Mouse (Mus musculus) embryonic facial prominence, embryonic 14.5 days (tissue): ENCODE results near the gene Gm42878. TPM values are rescaled to one million over a fixed set of nuclear protein-coding genes. Genes with fewer than 3 reads are reported as not detected.

Source experiments
- ATAC-seq: fragments of 200-750 bp; cut with Nextera tagmentation; 2 replicates; pipeline ENCODE4 v1.8.0; 2017; ENCODE audit warnings: low read depth, moderate number of reproducible peaks, moderate TSS enrichment
- DNase-seq: peaks from one replicate; pipeline ENCODE4 v3.0.0-alpha.2; 2015; ENCODE audit warnings: low spot score
- H3K27ac ChIP-seq: fragments of 300-500 bp; sonication (generic); replicated peaks from 2 replicates; pipeline ENCODE4 v1.5.1; 2014; ENCODE audit warnings: low read depth, mild to moderate bottlenecking, low read length, moderate library complexity
- H3K27me3 ChIP-seq: fragments of 300-500 bp; sonication (generic); replicated peaks from 2 replicates; pipeline ENCODE4 v1.6.1; 2014; ENCODE audit warnings: low read length; ENCODE audit not compliant: control insufficient read depth, insufficient read depth
- H3K36me3 ChIP-seq: fragments of 300-500 bp; sonication (generic); 2 replicates; pipeline ENCODE4 v1.6.1; 2014; ENCODE audit warnings: low read length, mixed read lengths; ENCODE audit not compliant: control insufficient read depth, insufficient read depth
- H3K4me1 ChIP-seq: fragments of 300-500 bp; sonication (generic); 2 replicates; pipeline ENCODE4 v1.6.1; 2014; ENCODE audit warnings: antibody characterized with exemption, low read length; ENCODE audit not compliant: control insufficient read depth, insufficient read depth
- H3K4me2 ChIP-seq: fragments of 300-500 bp; sonication (generic); 2 replicates; pipeline ENCODE4 v1.6.1; 2014; ENCODE audit warnings: low read depth, mild to moderate bottlenecking, low read length, moderate library complexity, mixed read lengths
- H3K4me3 ChIP-seq: fragments of 300-500 bp; sonication (generic); 2 replicates; pipeline ENCODE4 v1.5.1; 2014; ENCODE audit warnings: low read depth, mild to moderate bottlenecking, low read length
- H3K9ac ChIP-seq: fragments of 300-500 bp; sonication (generic); 2 replicates; pipeline ENCODE4 v1.6.1; 2014; ENCODE audit warnings: low read depth, mild to moderate bottlenecking, low read length, moderate library complexity, mixed read lengths
- H3K9me3 ChIP-seq: fragments of 300-500 bp; sonication (generic); 2 replicates; pipeline ENCODE4 v1.6.1; 2016; ENCODE audit warnings: low read length; ENCODE audit not compliant: control insufficient read depth
- WGBS: fragments of 180-500 bp; shearing (Covaris S2); extraction: QIAGEN DNeasy Blood & Tissue Kit; methylation state at CpG from one replicate; pipeline ENCODE4 v1.1.7; 2014; 5-methylcytosine and 5-hydroxymethylcytosine counted together
- polyA plus RNA-seq: library from polyadenylated mRNA; unstranded; fragments of >200 nt; fragmentation: Nextera tagmentation; extraction: Ambion mirVana; gene quantifications from 2 replicates; pipeline ENCODE4 v1.2.1, GENCODE M21; 2014

Gene Gm42878
- polyA plus RNA-seq, 1 experiment from 2014 or later, result not detected

GRCm38 (mm10) chr5:121570787-121571186, 25.5 kb upstream of the Gm42878 start:
- Histone ChIP-seq H3K4me1 (no peaks in the 10 kb centered on the region), H3K36me3 (peaks cover 61% of the 10 kb centered on the region), H3K27ac (no peak overlapping the region), H3K9me3 (no peaks in the 10 kb centered on the region), H3K9ac (no peak overlapping the region), H3K4me2 (no peak overlapping the region), H3K4me3 (no peak overlapping the region), H3K27me3 (no peaks in the 10 kb centered on the region)
- WGBS, result 77% methylated on average over 1 of the region's 1 CpGs
- ATAC-seq (no peak), DNase-seq (no peak)

GRCm38 (mm10) chr5:121569881-121570420, 24.7 kb upstream of the Gm42878 start:
- Histone ChIP-seq H3K36me3 (peaks cover 52% of the 10 kb centered on the region), H3K9me3 (no peaks in the 10 kb centered on the region), H3K27ac (no peak overlapping the region), H3K9ac (no peak overlapping the region), H3K4me1 (no peaks in the 10 kb centered on the region), H3K27me3 (no peaks in the 10 kb centered on the region), H3K4me2 (no peak overlapping the region), H3K4me3 (no peak overlapping the region)
- DNase-seq, result no peak
- WGBS, result 73% methylated on average over 8 of the region's 9 CpGs
- no peak for ATAC-seq

- DNase-seq, result no peak
- Histone ChIP-seq H3K4me1 (no peaks in the 10 kb centered on the region), H3K9ac (no peak overlapping the region), H3K4me2 (no peak overlapping the region), H3K27ac (no peak overlapping the region), H3K4me3 (no peak overlapping the region), H3K27me3 (no peaks in the 10 kb centered on the region), H3K9me3 (no peaks in the 10 kb centered on the region), H3K36me3 (peaks cover 22% of the 10 kb centered on the region)
- ATAC-seq, result no peak
- 87% methylated on average over 16 of the region's 16 CpGs for WGBS
These were observed 20.9 kb upstream of the Gm42878 start for GRCm38 (mm10) chr5:121566035-121566681.

GRCm38 (mm10) chr5:121564468-121564895, 19.2 kb upstream of the Gm42878 start:
- H3K4me2 ChIP-seq, result peak overlapping the region; percentile 36
- H3K4me1 ChIP-seq, result no peaks in the 10 kb centered on the region
- H3K27ac ChIP-seq, result no peak overlapping the region
- H3K9ac ChIP-seq, result peak overlapping the region; percentile 39; the same call in 1 of the 2 replicates
- H3K4me3 ChIP-seq, result peak overlapping the region; percentile 17
- peaks cover 6% of the 10 kb centered on the region; the same call in 1 of the 2 replicates for H3K36me3 ChIP-seq
- no peaks in the 10 kb centered on the region for H3K27me3 ChIP-seq
- no peaks in the 10 kb centered on the region for H3K9me3 ChIP-seq
- 8% methylated on average over 11 of the region's 11 CpGs for WGBS
- ATAC-seq (peak; percentile 82), DNase-seq (peak; percentile 90)

GRCm38 (mm10) chr5:121562436-121562835, 17.2 kb upstream of the Gm42878 start:
- H3K4me1 ChIP-seq, result no peaks in the 10 kb centered on the region
- no peaks in the 10 kb centered on the region for H3K9me3 ChIP-seq
- WGBS, result 88% methylated on average over 3 of the region's 3 CpGs
- H3K27ac ChIP-seq, result no peak overlapping the region
- no peak overlapping the region for H3K4me2 ChIP-seq
- ATAC-seq (no peak), DNase-seq (no peak)
- H3K36me3 ChIP-seq, result no peaks in the 10 kb centered on the region
- no peaks in the 10 kb centered on the region for H3K27me3 ChIP-seq
- H3K9ac ChIP-seq, result no peak overlapping the region
- H3K4me3 ChIP-seq, result no peak overlapping the region

- DNase-seq (no peak), ATAC-seq (no peak)
- Histone ChIP-seq H3K9me3 (no peaks in the 10 kb centered on the region), H3K4me2 (no peak overlapping the region), H3K9ac (no peak overlapping the region), H3K4me3 (no peak overlapping the region), H3K4me1 (peaks cover 6% of the 10 kb centered on the region; the same call in 1 of the 2 replicates), H3K27me3 (no peaks in the 10 kb centered on the region), H3K36me3 (no peaks in the 10 kb centered on the region), H3K27ac (no peak overlapping the region)
- WGBS, result 89% methylated on average over 7 of the region's 7 CpGs
These were observed 3.9 kb upstream of the Gm42878 start for GRCm38 (mm10) chr5:121549196-121549595.

- ATAC-seq (no peak), DNase-seq (no peak)
- Histone ChIP-seq H3K27me3 (no peaks in the 10 kb centered on the region), H3K4me2 (no peak overlapping the region), H3K27ac (no peak overlapping the region), H3K4me1 (peaks cover 14% of the 10 kb centered on the region; the same call in 1 of the 2 replicates), H3K9me3 (no peaks in the 10 kb centered on the region), H3K4me3 (no peak overlapping the region), H3K9ac (no peak overlapping the region), H3K36me3 (no peaks in the 10 kb centered on the region)
- 91% methylated on average over 3 of the region's 3 CpGs for WGBS
These were observed 1.8 kb upstream of the Gm42878 start for GRCm38 (mm10) chr5:121547084-121547483.

- H3K27me3 ChIP-seq, result no peaks in the 10 kb centered on the region
- H3K4me2 ChIP-seq, result peak overlapping the region; percentile 82
- H3K36me3 ChIP-seq, result no peaks in the 10 kb centered on the region
- H3K4me3 ChIP-seq, result peak overlapping the region; percentile 97
- 36% methylated on average over 6 of the region's 6 CpGs for WGBS
- DNase-seq (peak; percentile 69), ATAC-seq (peak; percentile 45; the same call in 1 of the 2 replicates)
- peaks cover 14% of the 10 kb centered on the region; the same call in 1 of the 2 replicates for H3K4me1 ChIP-seq
- peak overlapping the region; percentile 96 for H3K9ac ChIP-seq
- no peaks in the 10 kb centered on the region for H3K9me3 ChIP-seq
- peak overlapping the region; percentile 96 for H3K27ac ChIP-seq
These were observed 1.2 kb upstream of the Gm42878 start for GRCm38 (mm10) chr5:121546530-121546895.
